In the genomic region with DNA sequence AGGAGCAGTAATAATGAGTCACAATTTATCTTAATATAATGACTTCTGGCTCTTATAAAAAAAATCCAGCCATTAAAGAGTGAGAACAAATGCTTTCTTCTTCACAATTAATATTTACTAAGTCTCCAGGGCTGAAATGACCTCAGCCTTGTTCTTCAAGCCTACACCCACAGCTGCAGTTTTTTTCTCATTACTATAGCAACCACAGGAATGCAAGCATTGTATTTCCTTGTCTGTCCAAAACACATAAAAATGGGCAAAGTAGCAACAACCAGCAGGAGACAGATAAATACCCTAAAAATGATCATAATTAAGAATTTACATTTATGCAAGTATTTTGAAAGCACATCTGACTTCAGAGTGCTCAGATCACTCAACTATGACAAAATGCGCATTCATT, we compare ENCODE assay signal across 16 mouse cellular contexts.
A peak's percentile ranks its signal among the peaks of the same experiment; 100 is the strongest.
DNase-seq lines count a peak whose midpoint lies in the region; ATAC-seq and TF ChIP-seq lines count a peak whose summit lies in the region.
"Had no signal": no experiment of that assay in that cellular context is flagged by ENCODE, and none has a peak within 500 bp of the region (broad histone marks: within the 10 kb centered on the region; RNA-seq: fewer than 3 reads in every experiment).

No protein-coding gene starts in this region.

- no peak for ATAC-seq in lung, embryonic 14.5 days (ENCODE audit: insufficient read depth)
- peak; percentile 73; the same call in 1 of the 2 replicates for ATAC-seq in hindbrain, embryonic 15.5 days (ENCODE audit: low FRiP score, low read depth)

- no peak overlapping the region for H3K4me2 ChIP-seq in lung, embryonic 14.5 days
- no peak overlapping the region for H3K4me2 ChIP-seq in hindbrain, embryonic 15.5 days
- H3K4me2 ChIP-seq: heart, embryonic 12.5 days had no signal

- no peak overlapping the region for H3K27ac ChIP-seq in lung, embryonic 14.5 days (ENCODE audit: low read depth)
- H3K27ac ChIP-seq in hindbrain, embryonic 15.5 days (replicated peaks): no peak overlapping the region
- H3K27ac ChIP-seq: left cerebral cortex, adult 2 months had no signal

- TF ChIP-seq CTCF in lung, embryonic 14.5 days (IDR thresholded peaks at IDR 0.05; ENCODE audit: low read depth): no peak

- H3K4me1 ChIP-seq in lung, embryonic 14.5 days (ENCODE audit: insufficient read depth): no peaks in the 10 kb centered on the region
- H3K4me1 ChIP-seq in hindbrain, embryonic 15.5 days (replicated peaks): peaks cover 5% of the 10 kb centered on the region

- H3K4me3 ChIP-seq in lung, embryonic 14.5 days (ENCODE audit: low read depth, low read length): no peak overlapping the region
- no peak overlapping the region for H3K4me3 ChIP-seq in hindbrain, embryonic 15.5 days
- H3K4me3 ChIP-seq: erythroblast, embryonic 14.5 days; heart, embryonic 12.5 days; left cerebral cortex, adult 2 months had no signal

- H3K9ac ChIP-seq in lung, embryonic 14.5 days: no peak overlapping the region
- no peak overlapping the region for H3K9ac ChIP-seq in hindbrain, embryonic 15.5 days
- H3K9ac ChIP-seq: heart, embryonic 12.5 days had no signal

- H3K27me3 ChIP-seq in lung, embryonic 14.5 days (ENCODE audit: insufficient read depth, low read length): no peaks in the 10 kb centered on the region
- H3K27me3 ChIP-seq in hindbrain, embryonic 15.5 days: no peaks in the 10 kb centered on the region
- H3K27me3 ChIP-seq: heart, embryonic 12.5 days had no signal

- WGBS in lung, embryonic 14.5 days: 89% methylated on average over 1 of the region's 1 CpGs
- WGBS in hindbrain, embryonic 15.5 days: 44% methylated on average over 1 of the region's 1 CpGs

- H3K9me3 ChIP-seq in lung, embryonic 14.5 days (ENCODE audit: low read depth, low read length): no peaks in the 10 kb centered on the region
- H3K9me3 ChIP-seq in hindbrain, embryonic 15.5 days: no peaks in the 10 kb centered on the region
- H3K9me3 ChIP-seq: heart, embryonic 12.5 days had no signal

- peak; percentile 35 for DNase-seq in lung, embryonic 14.5 days
- DNase-seq in lung, postnatal 36 days: no peak
- peak; percentile 53 for DNase-seq in embryo, embryonic 11 days
- no peak for DNase-seq in thymus, postnatal 14 days
- no peak for DNase-seq in ovary, postnatal 10 days (ENCODE audit: low spot score)
- no peak for DNase-seq in gastrocnemius, postnatal 10 days
- DNase-seq: adrenal gland, postnatal 10 days; cerebellum, postnatal 36 days; gastrocnemius, postnatal 14 days; kidney, postnatal 25 days; liver; thymus, postnatal 36 days had no signal

- H3K36me3 ChIP-seq in lung, embryonic 14.5 days (ENCODE audit: insufficient read depth): no peaks in the 10 kb centered on the region
- H3K36me3 ChIP-seq in hindbrain, embryonic 15.5 days: no peaks in the 10 kb centered on the region
- H3K36me3 ChIP-seq: heart, embryonic 12.5 days had no signal

Comparison
In these comparisons a context has a peak if more than half of its experiments do, and no peak if none do; other contexts are left out.
1. DNase-seq: peak in lung, embryonic 14.5 days (single experiment) and embryo, embryonic 11 days (single experiment); none in lung, postnatal 36 days (single experiment), thymus, postnatal 14 days (single experiment), ovary, postnatal 10 days (single experiment) and gastrocnemius, postnatal 10 days (single experiment).